In genomic region chr4:32247463-32248113, GRCm38 (mm10) we compare ENCODE assay signal across 11 mouse cellular contexts. TPM values are rescaled to one million over a fixed set of nuclear protein-coding genes. Genes with fewer than 3 reads are reported as not detected.
DNase-seq lines count a peak whose midpoint lies in the region; ATAC-seq lines count a peak whose summit lies in the region.
"Had no signal": no experiment of that assay in that cellular context is flagged by ENCODE, and none has a peak within 500 bp of the region (broad histone marks: within the 10 kb centered on the region; RNA-seq: fewer than 3 reads in every experiment).

No protein-coding gene starts in this region.

- H3K9me3 ChIP-seq in heart, embryonic 13.5 days, result no peaks in the 10 kb centered on the region
- peaks cover 2% of the 10 kb centered on the region; the same call in 1 of the 2 replicates for H3K9me3 ChIP-seq in megakaryocyte, embryonic 14.5 days
- H3K9me3 ChIP-seq in forebrain, embryonic 14.5 days (replicated peaks; ENCODE audit: control insufficient read depth, low read length), result no peaks in the 10 kb centered on the region
- H3K9me3 ChIP-seq: embryonic facial prominence, embryonic 13.5 days; limb, embryonic 12.5 days; neural tube, embryonic 15.5 days had no signal

- peak overlapping the region; percentile 39; the same call in 1 of the 2 replicates for H3K9ac ChIP-seq in heart, embryonic 13.5 days
- H3K9ac ChIP-seq in forebrain, embryonic 14.5 days (ENCODE audit: low read length), result no peak overlapping the region
- H3K9ac ChIP-seq: embryonic facial prominence, embryonic 13.5 days; limb, embryonic 12.5 days; neural tube, embryonic 15.5 days had no signal

- no peak for ATAC-seq in heart, embryonic 13.5 days (ENCODE audit: extremely low read depth, insufficient number of reproducible peaks, low FRiP score, low TSS enrichment)
- ATAC-seq in megakaryocyte, adult 5-6 weeks (ENCODE audit: poor library complexity, severe bottlenecking), result no peak
- no peak for ATAC-seq in forebrain, embryonic 14.5 days

- WGBS in heart, embryonic 13.5 days, result 34% methylated on average over 11 of the region's 11 CpGs
- 66% methylated on average over 11 of the region's 11 CpGs for WGBS in forebrain, embryonic 14.5 days

- H3K27ac ChIP-seq in heart, embryonic 13.5 days (replicated peaks), result peak overlapping the region; percentile 37; the same call in 1 of the 2 replicates
- H3K27ac ChIP-seq in forebrain, embryonic 14.5 days (ENCODE audit: low read depth, low read length), result 0 out of 2 replicates have a peak overlapping the region, but pooled peaks have one; percentile 15
- H3K27ac ChIP-seq: embryonic facial prominence, embryonic 13.5 days; limb, embryonic 12.5 days; macrophage; neural tube, embryonic 15.5 days had no signal

- no peak overlapping the region for H3K4me3 ChIP-seq in heart, embryonic 13.5 days
- H3K4me3 ChIP-seq in megakaryocyte, embryonic 14.5 days (replicated peaks), result peak overlapping the region; percentile 25
- H3K4me3 ChIP-seq in forebrain, embryonic 14.5 days (ENCODE audit: low read depth, low read length), result no peak overlapping the region
- H3K4me3 ChIP-seq: embryonic facial prominence, embryonic 13.5 days; limb, embryonic 12.5 days; neural tube, embryonic 15.5 days had no signal

- no peaks in the 10 kb centered on the region for H3K36me3 ChIP-seq in heart, embryonic 13.5 days
- no peaks in the 10 kb centered on the region for H3K36me3 ChIP-seq in megakaryocyte, embryonic 14.5 days (replicated peaks; ENCODE audit: low read length)
- no peaks in the 10 kb centered on the region for H3K36me3 ChIP-seq in forebrain, embryonic 14.5 days (ENCODE audit: control insufficient read depth, insufficient read depth, low read length)
- H3K36me3 ChIP-seq: embryonic facial prominence, embryonic 13.5 days; neural tube, embryonic 15.5 days had no signal

- peak overlapping the region; percentile 27 for H3K4me2 ChIP-seq in heart, embryonic 13.5 days
- no peak overlapping the region for H3K4me2 ChIP-seq in forebrain, embryonic 14.5 days (ENCODE audit: low read length)
- H3K4me2 ChIP-seq: embryonic facial prominence, embryonic 13.5 days; limb, embryonic 12.5 days; neural tube, embryonic 15.5 days had no signal

- no peaks in the 10 kb centered on the region for H3K27me3 ChIP-seq in heart, embryonic 13.5 days (replicated peaks)
- peaks cover 46% of the 10 kb centered on the region for H3K27me3 ChIP-seq in megakaryocyte, embryonic 14.5 days (replicated peaks)
- H3K27me3 ChIP-seq in forebrain, embryonic 14.5 days (replicated peaks; ENCODE audit: control insufficient read depth, insufficient read depth, low read length), result no peaks in the 10 kb centered on the region
- H3K27me3 ChIP-seq: embryonic facial prominence, embryonic 13.5 days; limb, embryonic 12.5 days; neural tube, embryonic 15.5 days had no signal

- DNase-seq in heart, adult 9 months (ENCODE audit: low spot score in 2 of 2), result no peak
- no peak for DNase-seq in forebrain, embryonic 14.5 days (ENCODE audit: low spot score)
- DNase-seq in yolk sac, embryonic 10.5 days (ENCODE audit: low spot score), result peak; percentile 56
- no peak for DNase-seq in layer of hippocampus, postnatal 10 days (ENCODE audit: low spot score in 2 of 2)

- H3K4me1 ChIP-seq in heart, embryonic 13.5 days, result peaks cover 96% of the 10 kb centered on the region
- H3K4me1 ChIP-seq in megakaryocyte, embryonic 14.5 days, result peaks cover 60% of the 10 kb centered on the region
- H3K4me1 ChIP-seq in forebrain, embryonic 14.5 days (ENCODE audit: control insufficient read depth, insufficient read depth, low read length), result peaks cover 64% of the 10 kb centered on the region

RNA-seq across cellular contexts. Expression of gene Bach2, which starts 9.0 kb away (rescaled TPM):
- 7.0 and 7.1 TPM in 2 replicates for polyA plus RNA-seq in heart, embryonic 13.5 days (2015; fragmentation: Nextera tagmentation; extraction: Ambion mirVana)
- polyA plus RNA-seq in megakaryocyte, embryonic 14.5 days (2012; ENCODE audit: insufficient read depth, low replicate concordance), result 0.27 TPM in 1 of 2 replicates, not detected in the other
- 3.3 and 3.6 TPM in 2 replicates for total RNA-seq in megakaryocyte, adult 5-6 weeks (2015)
- 0.99 and 1.2 TPM in 2 replicates for total RNA-seq in megakaryocyte, adult 5-6 weeks (2017)
- 21.9 and 26.0 TPM in 2 replicates for polyA plus RNA-seq in forebrain, embryonic 14.5 days (2014; fragmentation: Nextera tagmentation; extraction: Ambion mirVana)
- 10 to 100 TPM; 23.8 to 29.4 TPM for total RNA-seq in layer of hippocampus, postnatal 10 days (2021)
